In genomic region chr12:112158246-112158645, GRCm38 (mm10) we compare ENCODE assay signal across 13 mouse cellular contexts. TPM values are rescaled to one million over a fixed set of nuclear protein-coding genes. Genes with fewer than 3 reads are reported as not detected.
"Had no signal": no experiment of that assay in that cellular context is flagged by ENCODE, and none has a peak within 500 bp of the region (broad histone marks: within the 10 kb centered on the region; RNA-seq: fewer than 3 reads in every experiment).

No protein-coding gene starts in this region.

- H3K27ac ChIP-seq: limb, embryonic 12.5 days; liver, embryonic 13.5 days; lung, embryonic 15.5 days; midbrain, embryonic 15.5 days; neural tube, embryonic 13.5 days had no signal

- ATAC-seq: liver, postnatal 0 days; midbrain, embryonic 15.5 days had no signal

- H3K9me3 ChIP-seq: limb, embryonic 12.5 days; liver, embryonic 13.5 days; lung, embryonic 15.5 days; midbrain, embryonic 15.5 days; neural tube, embryonic 13.5 days had no signal

- H3K4me2 ChIP-seq: limb, embryonic 12.5 days; liver, embryonic 13.5 days; lung, embryonic 15.5 days; midbrain, embryonic 15.5 days; neural tube, embryonic 13.5 days had no signal

- H3K4me3 ChIP-seq: limb, embryonic 12.5 days; liver, embryonic 13.5 days; lung, embryonic 15.5 days; midbrain, embryonic 15.5 days; neural tube, embryonic 13.5 days had no signal

- H3K36me3 ChIP-seq: liver, embryonic 13.5 days; lung, embryonic 15.5 days; midbrain, embryonic 15.5 days had no signal

- H3K9ac ChIP-seq: limb, embryonic 12.5 days; liver, embryonic 13.5 days; liver, postnatal 0 days; lung, embryonic 15.5 days; midbrain, embryonic 15.5 days; neural tube, embryonic 13.5 days had no signal

- DNase-seq: liver; liver, embryonic 13.5 days; liver, postnatal 0 days; retina, postnatal 1 day; right cerebral cortex, postnatal 4 days; spleen, adult 18-20 months; thymus, adult 18-20 months; thymus, postnatal 14 days had no signal

- H3K4me1 ChIP-seq: liver, embryonic 13.5 days had no signal

- H3K27me3 ChIP-seq: limb, embryonic 12.5 days; liver, embryonic 13.5 days; lung, embryonic 15.5 days; midbrain, embryonic 15.5 days had no signal

RNA-seq across cellular contexts. Expression of gene Kif26a, which starts 12.2 kb away (rescaled TPM):
- total RNA-seq: monocyte, adult 5-6 weeks had no signal

RNA-seq across cellular contexts. Expression of gene Aspg, which starts 51.8 kb away (rescaled TPM):
- total RNA-seq: monocyte, adult 5-6 weeks had no signal
